Mouse (Mus musculus): ENCODE measurements around the gene Sobp. TPM values are rescaled to one million over a fixed set of nuclear protein-coding genes. Genes with fewer than 3 reads are reported as not detected.

Sobp gene
- polyA plus RNA-seq, 1 experiment: 0.30 TPM

DNA sequence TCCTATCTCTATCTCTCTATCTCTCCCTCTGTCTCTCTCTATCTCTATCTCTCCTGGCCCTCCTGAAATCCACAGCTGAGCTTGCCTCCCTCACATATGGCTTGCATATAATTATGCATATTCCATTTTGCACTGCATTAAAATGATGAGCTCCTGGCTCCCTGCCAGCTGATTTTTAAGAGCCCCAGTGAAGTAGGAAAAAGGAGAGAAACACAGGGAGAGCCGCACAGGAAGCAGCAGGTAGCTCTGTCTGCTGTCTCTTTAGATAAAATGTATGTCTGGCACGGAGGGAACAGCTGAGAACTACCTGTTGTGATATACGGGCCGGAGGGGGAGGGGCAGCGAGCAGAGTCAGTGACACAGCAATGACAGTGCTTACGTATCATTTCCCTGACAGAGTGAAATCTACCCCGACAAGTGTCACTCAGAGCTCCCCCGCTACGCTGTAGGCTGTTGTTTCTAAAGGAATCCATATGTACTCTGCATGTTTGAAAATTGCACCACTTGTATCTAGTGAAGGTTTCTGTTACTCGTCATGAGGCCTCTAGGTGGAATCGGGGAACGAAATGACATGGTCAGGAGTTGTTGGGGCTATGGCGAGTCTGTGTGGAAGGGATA, 98.7 kb downstream of the Sobp start:
- TF ChIP-seq CTCF (conservative IDR thresholded peaks at IDR 0.05; ENCODE audit: insufficient read depth, insufficient read length, low read depth, low read length): no peak
- TF ChIP-seq POLR2A (IDR thresholded peaks at IDR 0.05; ENCODE audit: low read depth, low read length): no peak
- H3K27me3 ChIP-seq (replicated peaks; ENCODE audit: control insufficient read depth, insufficient read depth, low read length): no peaks in the 10 kb centered on the region
- 77% methylated on average over 13 of the region's 13 CpGs for whole genome bisulfite sequencing
- H3K4me1 ChIP-seq (ENCODE audit: control insufficient read depth, insufficient read depth, low read length): no peaks in the 10 kb centered on the region
- DNase-seq: no peak
- H3K36me3 ChIP-seq (ENCODE audit: control insufficient read depth, insufficient read depth, low read length): no peaks in the 10 kb centered on the region
- no peak overlapping the region for H3K27ac ChIP-seq (ENCODE audit: insufficient read depth, low read depth, low read length)
- H3K4me3 ChIP-seq (ENCODE audit: insufficient read depth, low read depth, low read length): no peak overlapping the region

DNA sequence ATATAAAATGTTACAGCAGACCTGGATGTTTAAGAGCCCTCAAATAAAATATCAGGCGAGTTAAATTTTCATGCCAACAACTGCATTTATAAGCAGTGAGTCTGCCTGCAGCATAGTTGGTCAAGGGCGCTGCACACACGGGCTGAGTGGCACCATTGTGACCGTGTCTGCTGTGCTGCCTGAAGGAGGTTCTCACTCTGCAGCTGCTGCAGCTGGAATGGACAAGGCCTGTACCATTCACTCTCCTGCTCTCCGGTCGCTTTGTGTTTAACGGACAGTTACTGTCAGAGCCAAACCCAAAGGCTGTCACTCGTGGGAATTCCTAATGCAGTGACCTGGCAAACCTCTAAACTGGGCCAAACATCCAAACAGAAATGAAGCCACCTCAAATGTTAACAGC, 101.0 kb downstream of the Sobp start:
- Histone ChIP-seq H3K4me1 (ENCODE audit: control insufficient read depth, insufficient read depth, low read length) (no peaks in the 10 kb centered on the region), H3K27ac (ENCODE audit: insufficient read depth, low read depth, low read length) (no peak overlapping the region), H3K36me3 (ENCODE audit: control insufficient read depth, insufficient read depth, low read length) (no peaks in the 10 kb centered on the region), H3K27me3 (replicated peaks; ENCODE audit: control insufficient read depth, insufficient read depth, low read length) (no peaks in the 10 kb centered on the region), H3K4me3 (ENCODE audit: insufficient read depth, low read depth, low read length) (no peak overlapping the region)
- WGBS: 68% methylated on average over 8 of the region's 8 CpGs
- TF ChIP-seq CTCF (conservative IDR thresholded peaks at IDR 0.05; ENCODE audit: insufficient read depth, insufficient read length, low read depth, low read length) (no peak), POLR2A (IDR thresholded peaks at IDR 0.05; ENCODE audit: low read depth, low read length) (no peak)
- DNase-seq: no peak

DNA sequence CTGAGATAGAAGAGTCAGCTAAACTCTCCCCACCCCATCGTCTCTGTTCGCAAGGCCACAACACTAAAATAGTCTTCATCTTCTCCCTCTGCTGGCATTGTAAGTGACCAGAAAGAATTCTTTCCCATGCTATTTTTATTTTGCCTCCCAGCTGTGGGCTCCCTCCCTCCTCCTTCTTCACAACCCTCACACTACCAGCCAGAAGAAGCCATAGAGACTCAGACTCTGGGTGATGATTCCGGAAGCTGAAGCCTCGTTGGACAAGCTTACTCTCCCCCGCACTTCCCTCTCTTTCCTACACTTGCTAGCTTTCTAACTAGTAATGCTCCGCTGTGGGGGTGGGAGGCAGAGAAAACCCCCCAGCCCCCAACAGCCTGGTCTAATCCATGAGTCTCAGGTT, 103.4 kb downstream of the Sobp start:
- 80% methylated on average over 6 of the region's 6 CpGs for WGBS
- no peaks in the 10 kb centered on the region for H3K4me1 ChIP-seq (ENCODE audit: control insufficient read depth, insufficient read depth, low read length)
- TF ChIP-seq CTCF (conservative IDR thresholded peaks at IDR 0.05; ENCODE audit: insufficient read depth, insufficient read length, low read depth, low read length) (no peak), POLR2A (IDR thresholded peaks at IDR 0.05; ENCODE audit: low read depth, low read length) (no peak)
- H3K4me3 ChIP-seq (ENCODE audit: insufficient read depth, low read depth, low read length): no peak overlapping the region
- H3K36me3 ChIP-seq (ENCODE audit: control insufficient read depth, insufficient read depth, low read length): no peaks in the 10 kb centered on the region
- DNase-seq: no peak
- H3K27ac ChIP-seq (ENCODE audit: insufficient read depth, low read depth, low read length): no peak overlapping the region
- H3K27me3 ChIP-seq (replicated peaks; ENCODE audit: control insufficient read depth, insufficient read depth, low read length): no peaks in the 10 kb centered on the region

DNA sequence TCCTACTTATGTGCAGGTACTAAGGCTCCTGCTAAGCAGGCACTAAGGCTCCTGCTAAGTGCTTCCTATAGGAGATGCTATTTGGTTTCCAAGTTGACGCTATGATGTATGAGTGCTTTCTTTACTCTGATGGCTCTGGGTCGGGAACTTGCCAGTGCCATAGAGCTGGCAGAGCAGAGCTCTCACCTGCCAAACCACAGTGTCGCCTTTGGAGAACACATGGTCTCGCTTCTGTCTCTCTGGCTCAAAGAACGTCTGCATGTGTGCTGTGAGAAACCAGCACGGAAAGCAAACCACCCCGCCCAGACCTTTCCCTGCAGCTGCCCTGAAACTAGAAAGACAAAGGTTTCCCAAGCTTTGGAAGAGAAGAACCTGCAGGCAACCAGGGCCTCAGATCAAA, 109.0 kb downstream of the Sobp start:
- no peaks in the 10 kb centered on the region for H3K27me3 ChIP-seq (replicated peaks; ENCODE audit: control insufficient read depth, insufficient read depth, low read length)

DNA sequence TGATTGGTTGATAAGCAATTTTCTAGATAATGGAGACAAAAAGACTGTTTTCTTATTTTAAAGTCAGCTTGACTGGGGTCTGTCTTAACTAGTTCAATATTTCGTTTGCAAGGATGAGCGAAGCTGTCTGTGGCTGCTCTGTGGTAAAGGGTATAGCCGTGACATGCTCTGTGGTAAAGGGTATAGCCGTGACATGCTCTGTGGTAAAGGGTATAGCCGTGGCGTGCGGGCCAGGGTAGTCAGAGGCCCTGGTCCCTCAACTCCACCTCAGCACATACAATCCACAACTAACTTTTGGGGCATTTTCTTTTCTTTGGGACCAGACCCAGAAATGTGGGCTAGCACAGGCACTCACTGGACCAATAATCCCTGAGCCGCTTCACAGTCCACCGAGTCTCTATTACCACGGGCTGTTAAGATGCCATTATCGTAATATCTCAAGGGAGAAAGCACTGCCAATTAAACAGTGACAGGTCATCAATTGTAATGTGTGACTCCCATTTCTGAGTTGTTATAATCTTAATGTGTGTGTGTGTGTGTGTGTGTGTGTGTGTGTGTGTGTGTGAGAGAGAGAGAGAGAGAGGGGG, 112.7 kb downstream of the Sobp start:
- TF ChIP-seq POLR2A (IDR thresholded peaks at IDR 0.05; ENCODE audit: low read depth, low read length) (no peak), CTCF (conservative IDR thresholded peaks at IDR 0.05; ENCODE audit: insufficient read depth, insufficient read length, low read depth, low read length) (no peak)
- no peak for DNase-seq
- Histone ChIP-seq H3K27ac (ENCODE audit: insufficient read depth, low read depth, low read length) (no peak overlapping the region), H3K36me3 (ENCODE audit: control insufficient read depth, insufficient read depth, low read length) (no peaks in the 10 kb centered on the region), H3K4me3 (ENCODE audit: insufficient read depth, low read depth, low read length) (no peak overlapping the region), H3K4me1 (ENCODE audit: control insufficient read depth, insufficient read depth, low read length) (no peaks in the 10 kb centered on the region), H3K27me3 (replicated peaks; ENCODE audit: control insufficient read depth, insufficient read depth, low read length) (no peaks in the 10 kb centered on the region)
- 75% methylated on average over 11 of the region's 11 CpGs for WGBS

More for the DNA sequence above, 109.0 kb downstream of the Sobp start:
- DNase-seq: no peak
- no peak for TF ChIP-seq CTCF (conservative IDR thresholded peaks at IDR 0.05; ENCODE audit: insufficient read depth, insufficient read length, low read depth, low read length)
- TF ChIP-seq POLR2A (IDR thresholded peaks at IDR 0.05; ENCODE audit: low read depth, low read length): no peak
- H3K4me1 ChIP-seq (ENCODE audit: control insufficient read depth, insufficient read depth, low read length): no peaks in the 10 kb centered on the region
- no peaks in the 10 kb centered on the region for H3K36me3 ChIP-seq (ENCODE audit: control insufficient read depth, insufficient read depth, low read length)
- no peak overlapping the region for H3K4me3 ChIP-seq (ENCODE audit: insufficient read depth, low read depth, low read length)
- 82% methylated on average over 7 of the region's 7 CpGs for WGBS
- no peak overlapping the region for H3K27ac ChIP-seq (ENCODE audit: insufficient read depth, low read depth, low read length)

DNA sequence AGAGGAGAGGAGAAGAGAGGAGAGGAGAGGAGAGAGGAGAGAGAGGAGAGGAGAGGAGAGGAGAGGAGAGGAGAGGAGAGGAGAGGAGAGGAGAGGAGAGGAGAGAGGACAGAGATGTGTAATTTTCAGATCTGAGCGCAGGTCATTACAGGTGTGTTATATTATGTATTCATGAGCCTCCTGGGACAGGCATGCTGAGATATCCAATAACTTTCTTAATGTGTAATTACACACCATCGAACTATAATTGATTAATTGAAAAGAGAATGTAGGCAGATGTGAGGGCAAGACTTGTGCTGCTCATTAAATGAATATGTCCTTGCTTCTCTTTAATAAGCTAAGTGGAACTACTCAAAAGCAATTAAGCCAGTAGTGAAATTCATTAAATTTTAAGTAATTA, 118.9 kb downstream of the Sobp start:
- Histone ChIP-seq H3K4me1 (ENCODE audit: control insufficient read depth, insufficient read depth, low read length) (no peaks in the 10 kb centered on the region), H3K36me3 (ENCODE audit: control insufficient read depth, insufficient read depth, low read length) (no peaks in the 10 kb centered on the region), H3K27me3 (replicated peaks; ENCODE audit: control insufficient read depth, insufficient read depth, low read length) (no peaks in the 10 kb centered on the region; the same call in 1 of the 2 replicates), H3K4me3 (ENCODE audit: insufficient read depth, low read depth, low read length) (no peak overlapping the region), H3K27ac (ENCODE audit: insufficient read depth, low read depth, low read length) (no peak overlapping the region)
- DNase-seq: no peak
- WGBS: 86% methylated on average over 2 of the region's 2 CpGs
- no peak for TF ChIP-seq CTCF (conservative IDR thresholded peaks at IDR 0.05; ENCODE audit: insufficient read depth, insufficient read length, low read depth, low read length)
- TF ChIP-seq POLR2A (IDR thresholded peaks at IDR 0.05; ENCODE audit: low read depth, low read length): no peak

DNA sequence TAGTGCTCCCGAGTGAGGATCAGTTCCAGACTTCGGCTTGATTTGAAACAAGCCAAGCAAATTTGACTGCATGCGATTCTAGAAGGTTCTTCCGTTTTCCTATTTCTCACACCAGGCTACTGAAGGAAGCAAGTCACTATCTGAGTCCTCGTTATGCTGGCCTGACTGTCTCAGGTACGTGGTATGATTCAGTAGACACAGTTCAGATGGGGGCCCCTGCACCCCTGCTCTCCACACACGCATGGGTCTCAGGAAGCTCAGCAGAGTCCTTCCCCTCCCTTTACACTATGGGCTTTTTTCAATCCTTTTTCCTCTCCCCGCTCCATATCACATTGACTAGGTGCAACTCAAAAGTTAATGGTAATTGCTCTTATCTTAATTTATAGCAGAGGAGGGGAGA, 119.6 kb downstream of the Sobp start:
- no peaks in the 10 kb centered on the region for H3K36me3 ChIP-seq (ENCODE audit: control insufficient read depth, insufficient read depth, low read length)
- H3K27me3 ChIP-seq (replicated peaks; ENCODE audit: control insufficient read depth, insufficient read depth, low read length): no peaks in the 10 kb centered on the region; the same call in 1 of the 2 replicates
- no peak overlapping the region for H3K4me3 ChIP-seq (ENCODE audit: insufficient read depth, low read depth, low read length)
- TF ChIP-seq POLR2A (IDR thresholded peaks at IDR 0.05; ENCODE audit: low read depth, low read length) (no peak), CTCF (conservative IDR thresholded peaks at IDR 0.05; ENCODE audit: insufficient read depth, insufficient read length, low read depth, low read length) (no peak)
- H3K27ac ChIP-seq (ENCODE audit: insufficient read depth, low read depth, low read length): no peak overlapping the region
- WGBS: 77% methylated on average over 8 of the region's 8 CpGs
- no peak for DNase-seq
- H3K4me1 ChIP-seq (ENCODE audit: control insufficient read depth, insufficient read depth, low read length): no peaks in the 10 kb centered on the region

All from kidney, adult 2 months (tissue).